Mouse (Mus musculus): ENCODE measurements around the gene Clasp2. TPM values are rescaled to one million over a fixed set of nuclear protein-coding genes. Genes with fewer than 3 reads are reported as not detected.
A peak's percentile ranks its signal among the peaks of the same experiment; 100 is the strongest.

The Clasp2 gene
- polyA plus RNA-seq, 1 experiment from 2014 or later, result 113 TPM

DNA sequence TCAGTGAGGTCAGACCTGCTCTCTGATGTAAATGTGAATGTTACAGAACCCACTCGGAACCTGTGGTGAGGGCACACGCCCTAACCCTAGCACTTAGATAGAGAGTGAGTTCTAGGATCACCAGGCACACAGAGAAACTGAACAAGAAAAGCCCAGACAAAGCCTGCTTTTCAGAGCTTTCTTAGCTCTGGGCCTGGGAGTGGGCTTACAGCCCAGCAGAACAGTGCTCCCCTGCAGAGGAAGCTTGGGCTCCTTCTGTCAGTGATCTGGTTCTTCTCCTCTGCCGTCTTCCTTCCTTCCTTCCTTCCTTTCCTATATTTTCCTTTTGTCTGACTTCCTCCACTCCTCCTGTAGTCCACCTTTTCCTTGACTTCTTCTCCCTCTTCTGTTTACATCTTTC, 61.5 kb downstream of the Clasp2 start:
- ATAC-seq (ENCODE audit: low FRiP score), result no peak
- no peak overlapping the region; the same call in 1 of the 2 replicates for H3K27ac ChIP-seq
- no peaks in the 10 kb centered on the region for H3K9me3 ChIP-seq
- 50% methylated on average over 3 of the region's 3 CpGs for WGBS
- H3K4me1 ChIP-seq (replicated peaks), result peaks cover 7% of the 10 kb centered on the region; the same call in 1 of the 2 replicates
- 0 out of 2 replicates have a peak overlapping the region, but pooled peaks have one; percentile 29 for H3K9ac ChIP-seq
- H3K4me2 ChIP-seq, result no peak overlapping the region
- no peaks in the 10 kb centered on the region for H3K27me3 ChIP-seq
- no peak overlapping the region for H3K4me3 ChIP-seq
- H3K36me3 ChIP-seq, result no peaks in the 10 kb centered on the region

DNA sequence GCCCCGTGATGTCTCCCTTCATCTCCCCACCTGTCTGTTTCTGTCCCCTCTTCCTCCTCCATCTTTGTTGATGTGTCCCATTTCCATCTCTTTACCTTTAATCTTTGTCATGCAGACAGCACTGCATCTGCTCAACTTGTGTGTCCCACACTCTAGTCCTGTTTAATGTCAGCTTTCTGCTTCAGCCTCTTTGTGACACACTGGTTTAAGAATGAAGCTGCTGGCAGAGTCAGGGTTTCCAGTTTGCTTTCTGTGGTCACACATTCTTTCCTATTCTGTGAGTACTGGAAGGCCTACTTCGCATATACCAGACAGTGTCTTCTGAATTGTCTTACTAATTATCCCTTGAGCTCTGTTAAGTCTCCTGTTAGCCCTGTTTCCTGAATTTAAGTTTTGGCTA, 62.5 kb downstream of the Clasp2 start:
- H3K4me3 ChIP-seq, result no peak overlapping the region
- 0 out of 2 replicates have a peak, but pooled peaks cover 3% of the 10 kb centered on the region for H3K4me1 ChIP-seq (replicated peaks)
- no peak overlapping the region for H3K9ac ChIP-seq
- 76% methylated on average over 2 of the region's 2 CpGs for WGBS
- no peak overlapping the region for H3K4me2 ChIP-seq
- H3K27ac ChIP-seq, result 0 out of 2 replicates have a peak overlapping the region, but pooled peaks have one; percentile 10
- no peaks in the 10 kb centered on the region for H3K27me3 ChIP-seq
- no peaks in the 10 kb centered on the region for H3K36me3 ChIP-seq
- no peak for ATAC-seq (ENCODE audit: low FRiP score)
- no peaks in the 10 kb centered on the region for H3K9me3 ChIP-seq

DNA sequence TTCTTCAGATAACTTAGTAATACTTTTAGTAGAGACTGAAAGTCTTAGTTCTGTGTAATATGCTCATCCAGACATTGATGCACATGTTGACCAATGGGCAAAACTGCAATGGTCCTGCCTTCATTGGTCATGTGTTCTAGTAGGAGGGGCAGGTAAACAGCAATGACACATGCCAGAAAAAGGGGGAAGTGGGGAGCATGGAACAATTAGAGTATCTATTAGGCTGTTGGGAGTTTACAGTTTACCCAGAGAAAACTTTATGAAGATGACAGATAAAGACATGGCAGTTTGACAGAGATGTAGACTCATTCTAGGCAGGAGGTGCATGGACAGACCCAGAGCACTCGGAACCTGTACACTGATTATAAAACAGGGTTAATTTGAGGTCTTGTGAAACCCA, 64.1 kb downstream of the Clasp2 start:
- H3K27ac ChIP-seq, result no peak overlapping the region
- no peak overlapping the region for H3K4me2 ChIP-seq
- H3K9ac ChIP-seq, result no peak overlapping the region
- no peak for ATAC-seq (ENCODE audit: low FRiP score)
- 96% methylated on average over 1 of the region's 1 CpGs for WGBS
- 0 out of 2 replicates have a peak, but pooled peaks cover 3% of the 10 kb centered on the region for H3K4me1 ChIP-seq (replicated peaks)
- no peaks in the 10 kb centered on the region for H3K9me3 ChIP-seq
- no peak overlapping the region for H3K4me3 ChIP-seq
- H3K27me3 ChIP-seq, result no peaks in the 10 kb centered on the region
- no peaks in the 10 kb centered on the region for H3K36me3 ChIP-seq

DNA sequence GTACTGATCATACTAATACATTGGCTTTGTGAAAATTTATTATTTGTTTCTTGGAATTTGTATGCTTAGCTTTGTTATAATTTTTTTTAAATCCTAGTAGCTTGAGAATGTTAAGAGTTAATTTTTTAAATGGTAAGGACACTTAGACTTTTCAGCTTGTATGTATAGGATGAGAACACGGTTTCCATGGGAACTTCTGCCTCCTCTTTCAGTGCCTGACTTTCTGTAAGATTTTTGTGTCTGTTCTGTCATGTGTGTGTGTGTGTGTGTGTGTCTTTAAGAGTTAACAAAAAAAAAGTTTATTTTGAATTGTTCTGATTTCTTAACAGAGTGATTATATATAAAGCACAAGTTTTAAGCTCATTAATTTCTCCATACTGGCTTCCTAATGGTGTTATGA, 70.1 kb downstream of the Clasp2 start:
- WGBS, result 63% methylated on average over 1 of the region's 1 CpGs
- H3K27ac ChIP-seq, result 0 out of 2 replicates have a peak overlapping the region, but pooled peaks have one; percentile 48

DNA sequence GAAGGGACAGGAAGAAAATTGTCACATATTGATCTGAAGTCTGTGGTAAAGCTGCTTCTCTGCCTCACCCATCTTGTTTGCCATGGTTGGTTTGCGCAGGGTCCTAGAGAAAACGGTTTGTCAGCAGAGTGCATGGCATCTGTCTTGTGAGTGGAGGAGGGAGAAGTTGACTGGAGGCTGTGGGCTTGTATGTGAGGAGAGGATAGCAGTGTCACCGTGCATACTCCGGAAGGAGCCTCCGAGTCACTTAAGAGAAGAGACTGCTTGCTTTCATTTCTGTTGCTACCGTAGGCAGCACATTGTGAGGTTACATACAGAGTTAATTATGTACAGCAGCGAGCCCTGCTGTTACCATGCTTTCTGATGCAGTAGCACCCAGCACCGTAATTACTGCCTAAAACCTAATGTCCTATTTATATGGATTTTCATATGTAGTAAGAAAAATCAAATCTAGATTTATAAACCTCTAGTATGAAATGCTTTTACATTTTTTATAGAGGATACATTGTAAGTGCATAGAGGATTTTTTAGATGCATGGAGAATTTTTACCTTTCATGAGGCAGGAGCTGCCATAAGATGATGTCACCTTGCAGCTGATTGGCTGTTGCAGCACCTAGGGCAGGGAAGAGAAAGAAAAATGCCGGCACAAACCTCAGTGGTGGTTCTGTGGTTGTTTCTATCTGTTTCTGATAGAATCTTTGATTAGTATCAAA, 70.8 kb downstream of the Clasp2 start:
- H3K36me3 ChIP-seq, result no peaks in the 10 kb centered on the region
- peak overlapping the region; percentile 87 for H3K27ac ChIP-seq
- H3K4me3 ChIP-seq, result peak overlapping the region; percentile 52
- 16% methylated on average over 9 of the region's 9 CpGs for WGBS
- peak overlapping the region; percentile 65 for H3K4me2 ChIP-seq
- H3K4me1 ChIP-seq (replicated peaks), result peaks cover 27% of the 10 kb centered on the region
- no peaks in the 10 kb centered on the region for H3K27me3 ChIP-seq
- ATAC-seq (ENCODE audit: low FRiP score), result peak; percentile 95
- peak overlapping the region; percentile 79 for H3K9ac ChIP-seq
- H3K9me3 ChIP-seq, result no peaks in the 10 kb centered on the region

More for the DNA sequence above, 70.1 kb downstream of the Clasp2 start:
- ATAC-seq (ENCODE audit: low FRiP score), result no peak
- H3K4me3 ChIP-seq, result no peak overlapping the region
- H3K4me2 ChIP-seq, result peak overlapping the region; percentile 21; the same call in 1 of the 2 replicates
- no peaks in the 10 kb centered on the region for H3K9me3 ChIP-seq
- 0 out of 2 replicates have a peak overlapping the region, but pooled peaks have one; percentile 25 for H3K9ac ChIP-seq
- H3K36me3 ChIP-seq, result no peaks in the 10 kb centered on the region
- peaks cover 27% of the 10 kb centered on the region for H3K4me1 ChIP-seq (replicated peaks)
- H3K27me3 ChIP-seq, result no peaks in the 10 kb centered on the region

DNA sequence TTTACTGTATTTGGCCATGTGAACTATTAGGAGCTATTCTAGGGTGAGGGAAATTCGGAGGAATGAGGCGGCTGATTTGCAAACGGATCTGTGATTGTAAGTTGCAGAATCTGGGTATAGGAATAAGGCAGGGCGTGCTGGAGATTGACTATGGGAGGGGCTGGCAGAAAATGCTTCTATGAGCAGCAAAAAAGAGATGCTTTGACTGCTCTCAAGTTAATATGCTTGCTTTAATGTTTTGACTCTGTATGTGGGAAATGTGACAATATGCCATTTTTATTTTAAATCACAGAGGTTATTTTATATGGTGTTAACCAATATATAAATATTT, 71.4 kb downstream of the Clasp2 start:
- peak; percentile 68 for ATAC-seq (ENCODE audit: low FRiP score)
- Histone ChIP-seq H3K27ac (peak overlapping the region; percentile 87), H3K9me3 (no peaks in the 10 kb centered on the region), H3K4me1 (replicated peaks) (peaks cover 27% of the 10 kb centered on the region), H3K27me3 (no peaks in the 10 kb centered on the region), H3K36me3 (no peaks in the 10 kb centered on the region), H3K4me3 (peak overlapping the region; percentile 52), H3K4me2 (peak overlapping the region; percentile 65), H3K9ac (peak overlapping the region; percentile 79)
- WGBS, result 63% methylated on average over 4 of the region's 4 CpGs

DNA sequence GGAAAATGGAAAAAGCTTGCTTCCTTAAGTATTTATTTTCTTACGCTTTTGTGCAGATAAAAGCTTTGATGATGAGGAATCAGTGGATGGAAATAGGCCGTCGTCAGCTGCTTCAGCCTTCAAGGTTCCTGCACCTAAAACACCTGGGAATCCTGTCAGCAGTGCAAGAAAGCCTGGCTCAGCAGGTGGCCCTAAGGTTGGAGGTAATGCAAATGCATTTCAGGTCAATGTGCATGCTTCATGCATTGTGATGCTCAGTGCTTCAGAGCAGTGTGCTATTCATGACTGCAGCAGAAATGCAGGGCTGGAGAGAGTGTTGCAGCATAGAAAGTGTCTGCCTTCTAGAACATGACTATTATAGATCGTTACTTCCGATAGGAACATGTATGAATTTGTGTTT, 71.8 kb downstream of the Clasp2 start:
- ATAC-seq (ENCODE audit: low FRiP score), result 0 out of 2 replicates have a peak, but pooled peaks have one; percentile 29
- peak overlapping the region; percentile 79 for H3K9ac ChIP-seq

DNA sequence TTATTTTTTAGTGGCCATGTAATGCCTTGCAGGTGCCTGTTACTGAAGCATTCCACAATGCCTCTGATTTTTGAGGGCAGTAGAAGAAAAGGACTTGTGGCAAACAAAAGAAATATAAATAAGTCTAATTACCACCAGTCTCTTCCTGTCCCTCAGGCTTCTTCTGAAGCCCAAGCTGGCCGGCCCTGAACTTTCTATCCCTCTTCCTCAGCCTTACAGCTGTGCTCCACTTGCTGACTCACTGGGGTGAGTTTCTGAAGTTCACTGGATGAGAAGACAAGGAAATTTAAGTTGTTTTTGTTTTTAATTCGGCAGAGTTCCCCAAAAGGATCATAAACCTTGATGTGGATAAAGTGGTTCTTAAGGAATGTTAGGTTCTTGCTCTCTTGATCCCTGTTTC, 74.6 kb downstream of the Clasp2 start:
- no peak overlapping the region for H3K4me2 ChIP-seq
- no peak overlapping the region for H3K4me3 ChIP-seq
- WGBS, result 82% methylated on average over 2 of the region's 2 CpGs
- no peak for ATAC-seq (ENCODE audit: low FRiP score)
- H3K4me1 ChIP-seq (replicated peaks), result peaks cover 28% of the 10 kb centered on the region
- H3K36me3 ChIP-seq, result peaks cover 5% of the 10 kb centered on the region
- no peak overlapping the region for H3K9ac ChIP-seq
- H3K27ac ChIP-seq, result no peak overlapping the region
- no peaks in the 10 kb centered on the region for H3K9me3 ChIP-seq
- H3K27me3 ChIP-seq, result no peaks in the 10 kb centered on the region

More for the DNA sequence above, 71.8 kb downstream of the Clasp2 start:
- Histone ChIP-seq H3K4me3 (peak overlapping the region; percentile 52), H3K9me3 (no peaks in the 10 kb centered on the region), H3K4me2 (peak overlapping the region; percentile 65), H3K27me3 (no peaks in the 10 kb centered on the region), H3K36me3 (no peaks in the 10 kb centered on the region), H3K4me1 (replicated peaks) (peaks cover 27% of the 10 kb centered on the region), H3K27ac (peak overlapping the region; percentile 75)
- WGBS, result 69% methylated on average over 5 of the region's 5 CpGs

DNA sequence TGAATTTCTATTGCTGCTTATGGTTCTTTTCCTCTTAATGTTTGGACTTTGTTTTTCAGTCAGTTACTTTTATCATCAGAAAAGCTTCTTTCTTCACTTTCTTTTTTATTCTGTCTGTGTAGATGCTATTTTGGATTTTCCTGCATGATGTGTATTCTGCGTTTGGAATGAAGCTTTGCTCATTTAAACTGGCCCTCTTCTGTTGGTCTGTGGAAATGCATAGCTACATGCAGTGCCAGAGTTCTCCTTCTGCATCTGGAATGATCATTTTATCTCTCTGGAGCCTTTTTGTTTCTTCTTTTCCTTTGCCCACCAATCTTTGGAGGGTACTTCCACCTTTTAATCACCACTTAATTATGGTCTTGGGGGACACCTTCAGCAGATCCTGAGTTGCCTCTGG, 80.9 kb downstream of the Clasp2 start:
- Histone ChIP-seq H3K27me3 (no peaks in the 10 kb centered on the region), H3K36me3 (peaks cover 10% of the 10 kb centered on the region), H3K27ac (no peak overlapping the region), H3K4me3 (no peak overlapping the region), H3K9ac (no peak overlapping the region), H3K4me1 (replicated peaks) (0 out of 2 replicates have a peak, but pooled peaks cover 2% of the 10 kb centered on the region), H3K4me2 (no peak overlapping the region), H3K9me3 (no peaks in the 10 kb centered on the region)
- ATAC-seq (ENCODE audit: low FRiP score), result no peak
- 75% methylated on average over 1 of the region's 1 CpGs for WGBS

DNA sequence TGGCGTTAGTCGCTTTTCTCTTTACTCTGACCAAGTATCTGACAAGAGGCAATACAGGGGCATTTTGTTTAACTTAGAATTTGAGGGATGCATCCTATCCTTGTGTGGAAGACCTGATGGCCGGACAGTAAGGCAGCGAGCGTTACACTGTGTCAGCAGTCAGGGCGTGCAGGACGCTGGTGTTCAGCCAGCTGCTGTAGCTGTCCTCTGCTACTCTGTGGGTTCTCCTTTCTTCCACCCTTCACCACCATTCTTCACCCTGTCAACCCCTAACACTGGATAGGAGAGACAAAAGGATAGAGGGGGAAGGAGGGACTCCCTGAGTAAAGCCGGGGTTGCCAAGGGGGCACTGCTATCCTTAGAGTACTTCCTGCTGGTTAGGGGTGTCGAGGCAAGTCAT, 87.4 kb downstream of the Clasp2 start:
- Histone ChIP-seq H3K36me3 (peaks cover 5% of the 10 kb centered on the region), H3K9ac (no peak overlapping the region), H3K27me3 (no peaks in the 10 kb centered on the region), H3K9me3 (no peaks in the 10 kb centered on the region), H3K4me1 (replicated peaks) (peaks cover 13% of the 10 kb centered on the region), H3K4me3 (no peak overlapping the region), H3K27ac (no peak overlapping the region), H3K4me2 (no peak overlapping the region)
- WGBS, result 41% methylated on average over 9 of the region's 9 CpGs
- no peak for ATAC-seq (ENCODE audit: low FRiP score)

DNA sequence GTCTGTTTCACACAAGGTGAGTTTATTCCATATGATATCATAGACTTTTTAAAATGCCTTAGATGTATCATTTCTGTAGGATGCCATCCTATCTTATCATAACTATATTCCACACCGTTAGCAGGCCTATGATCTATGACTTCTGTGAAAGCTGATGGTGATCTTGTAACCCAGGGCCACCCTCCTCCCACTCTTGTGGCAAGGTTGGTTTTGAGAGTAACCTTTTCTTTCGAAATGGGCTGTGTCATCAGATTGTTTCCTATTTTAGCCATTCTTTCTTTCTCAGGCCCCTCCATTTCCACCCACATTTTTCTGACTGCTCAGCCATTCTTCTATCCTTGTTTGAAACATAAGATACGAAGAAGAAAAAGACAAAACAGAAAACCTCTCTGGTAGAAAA, 88.9 kb downstream of the Clasp2 start:
- no peak overlapping the region for H3K9ac ChIP-seq
- H3K4me1 ChIP-seq (replicated peaks), result peaks cover 13% of the 10 kb centered on the region
- no peak overlapping the region for H3K27ac ChIP-seq
- 83% methylated on average over 3 of the region's 3 CpGs for WGBS
- peaks cover 5% of the 10 kb centered on the region for H3K36me3 ChIP-seq
- ATAC-seq (ENCODE audit: low FRiP score), result no peak
- no peaks in the 10 kb centered on the region for H3K27me3 ChIP-seq
- H3K4me3 ChIP-seq, result no peak overlapping the region
- H3K9me3 ChIP-seq, result no peaks in the 10 kb centered on the region
- no peak overlapping the region for H3K4me2 ChIP-seq

DNA sequence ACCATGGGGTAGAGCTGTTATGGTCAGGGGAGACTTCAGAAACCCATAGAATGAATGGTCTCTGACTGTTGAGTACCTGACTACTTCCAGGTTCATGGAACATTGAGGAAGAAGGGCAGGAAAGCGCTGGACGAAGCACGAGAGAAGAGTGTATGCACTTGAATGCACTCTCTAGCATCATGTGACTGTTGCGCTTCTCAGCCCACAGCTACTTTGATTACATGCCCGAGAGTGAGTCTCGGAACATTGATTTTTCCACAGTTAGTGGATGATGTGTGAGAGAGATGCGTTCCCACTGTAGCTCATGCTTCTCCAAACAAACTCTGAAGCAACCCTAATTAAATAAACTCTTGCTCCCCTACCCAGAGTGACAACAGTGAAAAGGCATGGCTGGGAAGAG, 92.2 kb downstream of the Clasp2 start:
- Histone ChIP-seq H3K9me3 (no peaks in the 10 kb centered on the region), H3K9ac (no peak overlapping the region), H3K27me3 (no peaks in the 10 kb centered on the region), H3K4me1 (replicated peaks) (peaks cover 5% of the 10 kb centered on the region), H3K36me3 (peaks cover 4% of the 10 kb centered on the region; the same call in 1 of the 2 replicates), H3K4me3 (no peak overlapping the region), H3K27ac (no peak overlapping the region), H3K4me2 (no peak overlapping the region)
- no peak for ATAC-seq (ENCODE audit: low FRiP score)
- WGBS, result 89% methylated on average over 7 of the region's 7 CpGs

DNA sequence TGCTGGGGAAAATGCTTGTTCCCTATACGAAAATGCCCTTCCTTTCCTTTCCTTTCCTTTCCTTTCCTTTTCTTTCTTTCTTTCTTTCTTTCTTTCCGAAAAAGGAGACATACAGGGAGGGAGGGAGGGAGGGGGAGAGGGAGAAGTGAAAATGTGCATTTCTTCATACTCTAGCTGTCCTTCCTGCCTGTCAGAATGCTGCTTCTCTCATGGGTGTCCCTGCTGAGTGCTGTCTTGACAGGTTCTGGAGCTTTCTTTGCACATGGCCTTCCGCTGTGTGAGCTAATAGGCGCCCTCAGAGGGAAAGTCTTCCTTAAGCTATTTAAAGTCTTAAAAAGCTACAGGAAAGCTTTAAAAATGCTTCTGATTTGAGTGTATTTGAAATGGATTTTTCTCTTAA, 95.7 kb downstream of the Clasp2 start:
- no peak for ATAC-seq (ENCODE audit: low FRiP score)
- 92% methylated on average over 4 of the region's 4 CpGs for WGBS
- Histone ChIP-seq H3K36me3 (peaks cover 15% of the 10 kb centered on the region), H3K4me1 (replicated peaks) (no peaks in the 10 kb centered on the region), H3K9ac (no peak overlapping the region), H3K27ac (no peak overlapping the region), H3K9me3 (no peaks in the 10 kb centered on the region), H3K4me2 (no peak overlapping the region), H3K4me3 (no peak overlapping the region), H3K27me3 (no peaks in the 10 kb centered on the region)
